Mouse (Mus musculus): Measurements from ENCODE around the gene Nom1.

GRCm38 (mm10) chr5:29470271-29470670 lies 35.8 kb downstream of the Nom1 start:
- TF ChIP-seq GATA1 (IDR thresholded peaks at IDR 0.05; ENCODE audit: borderline replicate concordance, low read length) (no peak), FLI1 (IDR thresholded peaks at IDR 0.05; ENCODE audit: low read length) (no peak)
